Comparison of ENCODE assay signal across 9 mouse cellular contexts in genomic region chr12:104592791-104593525, GRCm38 (mm10).
DNase-seq lines count a peak whose midpoint lies in the region; ATAC-seq and TF ChIP-seq lines count a peak whose summit lies in the region.
"Had no signal": no experiment of that assay in that cellular context is flagged by ENCODE, and none has a peak within 500 bp of the region (broad histone marks: within the 10 kb centered on the region; RNA-seq: fewer than 3 reads in every experiment).

No protein-coding gene starts in this region.

- H3K36me3 ChIP-seq in lung, embryonic 15.5 days = no peaks in the 10 kb centered on the region
- no peaks in the 10 kb centered on the region for H3K36me3 ChIP-seq in limb, embryonic 14.5 days (ENCODE audit: control insufficient read depth, insufficient read depth, low read length)

- H3K9ac ChIP-seq in lung, embryonic 15.5 days = no peak overlapping the region
- no peak overlapping the region for H3K9ac ChIP-seq in limb, embryonic 14.5 days (ENCODE audit: low read depth, low read length, severe bottlenecking)
- H3K9ac ChIP-seq: liver, embryonic 14.5 days had no signal

- WGBS in lung, embryonic 15.5 days = 63% methylated on average over 21 of the region's 21 CpGs
- WGBS in limb, embryonic 14.5 days = 22% methylated on average over 21 of the region's 21 CpGs

- H3K27ac ChIP-seq in lung, embryonic 15.5 days = no peak overlapping the region
- H3K27ac ChIP-seq in limb, embryonic 14.5 days (replicated peaks; ENCODE audit: low read depth, low read length) = no peak overlapping the region; the same call in 1 of the 2 replicates
- H3K27ac ChIP-seq: liver, embryonic 14.5 days had no signal

- H3K4me3 ChIP-seq in lung, embryonic 15.5 days = no peak overlapping the region
- no peak overlapping the region; the same call in 1 of the 2 replicates for H3K4me3 ChIP-seq in limb, embryonic 14.5 days (replicated peaks; ENCODE audit: low read length)

- H3K4me1 ChIP-seq in lung, embryonic 15.5 days = no peaks in the 10 kb centered on the region
- H3K4me1 ChIP-seq in limb, embryonic 14.5 days (ENCODE audit: control insufficient read depth, insufficient read depth, low read length) = peaks cover 29% of the 10 kb centered on the region

- TF ChIP-seq POLR2A in limb, embryonic 14.5 days (IDR thresholded peaks at IDR 0.05; ENCODE audit: borderline replicate concordance, extremely low read depth, insufficient read depth, insufficient read length) = no peak

- no peaks in the 10 kb centered on the region for H3K27me3 ChIP-seq in lung, embryonic 15.5 days
- peaks cover 6% of the 10 kb centered on the region; the same call in 1 of the 2 replicates for H3K27me3 ChIP-seq in limb, embryonic 14.5 days (ENCODE audit: control insufficient read depth, insufficient read depth, low read length)

- ATAC-seq in lung, embryonic 15.5 days (ENCODE audit: borderline replicate concordance, extremely low read depth, low FRiP score, low TSS enrichment) = 0 out of 2 replicates have a peak, but pooled peaks have one; percentile 52
- ATAC-seq in limb, embryonic 14.5 days (ENCODE audit: low FRiP score, low read depth) = peak; percentile 61; the same call in 1 of the 2 replicates

- H3K9me3 ChIP-seq in lung, embryonic 15.5 days = no peaks in the 10 kb centered on the region
- H3K9me3 ChIP-seq in limb, embryonic 14.5 days (ENCODE audit: control insufficient read depth, low read length) = no peaks in the 10 kb centered on the region

- peak; percentile 38 to 42 for DNase-seq in cerebellum, postnatal 10 days
- no peak for DNase-seq in cerebellum, adult 9-11 months
- DNase-seq in lung, postnatal 14 days = no peak
- peak; percentile 60 for DNase-seq in limb, embryonic 14.5 days (ENCODE audit: low spot score)
- no peak for DNase-seq in adrenal gland, adult 8-10 months
- no peak for DNase-seq in layer of hippocampus, adult 8-10 months (ENCODE audit: low spot score in 2 of 2)
- DNase-seq in spleen, postnatal 36 days (ENCODE audit: low spot score in 2 of 2) = no peak

- H3K4me2 ChIP-seq in lung, embryonic 15.5 days = no peak overlapping the region
- H3K4me2 ChIP-seq in limb, embryonic 14.5 days (replicated peaks; ENCODE audit: low read depth, low read length, severe bottlenecking) = peak overlapping the region; percentile 37

Comparison
In these comparisons a context has a peak if more than half of its experiments do, and no peak if none do; other contexts are left out.
1. DNase-seq: peak in cerebellum, postnatal 10 days (2 of 2) and limb, embryonic 14.5 days (single experiment); none in cerebellum, adult 9-11 months (single experiment), lung, postnatal 14 days (single experiment), adrenal gland, adult 8-10 months (single experiment), layer of hippocampus, adult 8-10 months (0 of 2) and spleen, postnatal 36 days (0 of 2).